ENCODE assay signal across 1 mouse cellular context in genomic region chr10:75565436-75565835, GRCm38 (mm10).
TF ChIP-seq lines count a peak whose summit lies in the region.

No protein-coding gene starts in this region.

TF ChIP-seq in MEL, 35 proteins besides CTCF, POLR2A, EP300 and RAD21 (continued from another document):
- TF ChIP-seq E2F4 (IDR thresholded peaks at IDR 0.05; ENCODE audit: borderline replicate concordance, low read depth, low read length) (no peak), HCFC1 (IDR thresholded peaks at IDR 0.05; ENCODE audit: low read depth, low read length) (peak; percentile 61), ZKSCAN1 (IDR thresholded peaks at IDR 0.05; ENCODE audit: low read depth, low read length) (no peak), SMC3 (IDR thresholded peaks at IDR 0.05; ENCODE audit: low read depth, low read length) (no peak), ZMIZ1 (IDR thresholded peaks at IDR 0.05; ENCODE audit: low read depth, low read length) (no peak), MEF2A (IDR thresholded peaks at IDR 0.05; ENCODE audit: extremely low read depth, insufficient replicate concordance, low read depth, low read length, poor library complexity, severe bottlenecking) (no peak), TAL1 (IDR thresholded peaks at IDR 0.05; ENCODE audit: low read length) (no peak), RCOR1 (IDR thresholded peaks at IDR 0.05; ENCODE audit: low read depth, low read length) (peak; percentile 53), TBP (IDR thresholded peaks at IDR 0.05; ENCODE audit: low read depth, low read length) (no peak), MAFK (IDR thresholded peaks at IDR 0.05; ENCODE audit: borderline replicate concordance, low read depth, low read length) (no peak), GABPA (IDR thresholded peaks at IDR 0.05; ENCODE audit: low read depth, low read length) (no peak), KAT2A (conservative IDR thresholded peaks at IDR 0.05; ENCODE audit: low read depth, low read length) (no peak), UBTF (IDR thresholded peaks at IDR 0.05; ENCODE audit: borderline replicate concordance, insufficient read depth, low read depth, low read length) (no peak), ZNF384 (IDR thresholded peaks at IDR 0.05; ENCODE audit: low read depth, low read length) (no peak)
TF ChIP-seq in MEL: peak in this region for 8.
